Mouse (Mus musculus) stomach, postnatal 0 days (tissue): ENCODE measurements at regions not wholly inside any gene's neighbourhood (a gene's known extent, or its start where the extent isn't known, plus 50 kb on each side); places are given as distances from the start of the nearest gene placed in this dataset.

Source experiments
- CTCF ChIP-seq: IDR thresholded peaks from 2 replicates; pipeline ENCODE4 v1.5.1; 2016; ENCODE audit warnings: antibody characterized with exemption, low read depth, mild to moderate bottlenecking, moderate library complexity
- EP300 ChIP-seq: optimal IDR thresholded peaks from 2 replicates; pipeline ENCODE3; 2016; ENCODE audit warnings: antibody characterized with exemption

- no peak for TF ChIP-seq CTCF
- no peak for TF ChIP-seq EP300
Measured at GRCm38 (mm10) chr7:65226218-65226617, 69.8 kb upstream of the Fam189a1 start.
